In genomic region chr4:62516579-62516978, GRCm38 (mm10) we compare ENCODE assay signal across 11 mouse cellular contexts. TPM values are rescaled to one million over a fixed set of nuclear protein-coding genes. Genes with fewer than 3 reads are reported as not detected.
A peak's percentile ranks its signal among the peaks of the same experiment; 100 is the strongest.
DNase-seq lines count a peak whose midpoint lies in the region; ATAC-seq and TF ChIP-seq lines count a peak whose summit lies in the region.
"Had no signal": no experiment of that assay in that cellular context is flagged by ENCODE, and none has a peak within 500 bp of the region (broad histone marks: within the 10 kb centered on the region; RNA-seq: fewer than 3 reads in every experiment).

No protein-coding gene starts in this region.

- 73% methylated on average over 1 of the region's 1 CpGs for WGBS in kidney, embryonic 14.5 days
- 71% methylated on average over 1 of the region's 1 CpGs for WGBS in intestine, embryonic 14.5 days
- 91% methylated on average over 1 of the region's 1 CpGs for WGBS in neural tube, embryonic 13.5 days
- 77% methylated on average over 1 of the region's 1 CpGs for WGBS in forebrain, postnatal 0 days

- no peak for ATAC-seq in kidney, embryonic 14.5 days (ENCODE audit: low FRiP score, low TSS enrichment)
- ATAC-seq in intestine, embryonic 14.5 days (replicated peaks; ENCODE audit: low FRiP score, low TSS enrichment, low read depth), result no peak
- ATAC-seq in neural tube, embryonic 13.5 days (ENCODE audit: low read depth), result no peak
- ATAC-seq in forebrain, postnatal 0 days, result no peak

- H3K27me3 ChIP-seq in kidney, embryonic 14.5 days (ENCODE audit: control insufficient read depth, insufficient read depth, low read length), result no peaks in the 10 kb centered on the region
- no peaks in the 10 kb centered on the region for H3K27me3 ChIP-seq in intestine, embryonic 14.5 days (replicated peaks; ENCODE audit: control insufficient read depth, insufficient read depth, low read length)
- no peaks in the 10 kb centered on the region for H3K27me3 ChIP-seq in neural tube, embryonic 13.5 days
- no peaks in the 10 kb centered on the region for H3K27me3 ChIP-seq in forebrain, postnatal 0 days (ENCODE audit: insufficient read depth, low read length)
- H3K27me3 ChIP-seq: embryonic facial prominence, embryonic 15.5 days had no signal

- no peak overlapping the region for H3K4me3 ChIP-seq in kidney, embryonic 14.5 days (ENCODE audit: low read length)
- no peak overlapping the region for H3K4me3 ChIP-seq in intestine, embryonic 14.5 days (ENCODE audit: low read depth, low read length)
- H3K4me3 ChIP-seq in neural tube, embryonic 13.5 days, result no peak overlapping the region
- H3K4me3 ChIP-seq in forebrain, postnatal 0 days (ENCODE audit: low read depth, low read length), result no peak overlapping the region
- H3K4me3 ChIP-seq: embryonic facial prominence, embryonic 15.5 days; myocyte had no signal

- no peaks in the 10 kb centered on the region for H3K9me3 ChIP-seq in kidney, embryonic 14.5 days (ENCODE audit: control insufficient read depth, low read length)
- no peaks in the 10 kb centered on the region for H3K9me3 ChIP-seq in intestine, embryonic 14.5 days (ENCODE audit: control insufficient read depth, low read length)
- H3K9me3 ChIP-seq in neural tube, embryonic 13.5 days, result no peaks in the 10 kb centered on the region
- no peaks in the 10 kb centered on the region for H3K9me3 ChIP-seq in forebrain, postnatal 0 days (ENCODE audit: low read length)
- H3K9me3 ChIP-seq: embryonic facial prominence, embryonic 15.5 days had no signal

- peak overlapping the region; percentile 53 for H3K27ac ChIP-seq in kidney, embryonic 14.5 days (ENCODE audit: low read depth, low read length)
- 0 out of 2 replicates have a peak overlapping the region, but pooled peaks have one; percentile 10 for H3K27ac ChIP-seq in intestine, embryonic 14.5 days (ENCODE audit: low read depth)
- H3K27ac ChIP-seq in neural tube, embryonic 13.5 days (replicated peaks), result peak overlapping the region; percentile 52; the same call in 1 of the 2 replicates
- no peak overlapping the region for H3K27ac ChIP-seq in forebrain, postnatal 0 days (ENCODE audit: low read depth, low read length)

- no peak overlapping the region for H3K9ac ChIP-seq in kidney, embryonic 14.5 days (ENCODE audit: low read depth, low read length)
- H3K9ac ChIP-seq in intestine, embryonic 14.5 days (ENCODE audit: low read length), result no peak overlapping the region
- H3K9ac ChIP-seq in neural tube, embryonic 13.5 days, result no peak overlapping the region
- H3K9ac ChIP-seq in forebrain, postnatal 0 days, result no peak overlapping the region
- H3K9ac ChIP-seq: embryonic facial prominence, embryonic 15.5 days had no signal

- H3K4me1 ChIP-seq in kidney, embryonic 14.5 days (ENCODE audit: control insufficient read depth, insufficient read depth, low read length), result peaks cover 38% of the 10 kb centered on the region
- H3K4me1 ChIP-seq in intestine, embryonic 14.5 days (replicated peaks; ENCODE audit: control insufficient read depth, insufficient read depth, low read length), result peaks cover 28% of the 10 kb centered on the region
- peaks cover 24% of the 10 kb centered on the region for H3K4me1 ChIP-seq in neural tube, embryonic 13.5 days (replicated peaks)
- peaks cover 7% of the 10 kb centered on the region; the same call in 1 of the 2 replicates for H3K4me1 ChIP-seq in forebrain, postnatal 0 days (ENCODE audit: insufficient read depth)

- TF ChIP-seq CTCF in forebrain, postnatal 0 days (IDR thresholded peaks at IDR 0.05; ENCODE audit: low read depth), result no peak

- peaks cover 26% of the 10 kb centered on the region for H3K36me3 ChIP-seq in kidney, embryonic 14.5 days (ENCODE audit: control insufficient read depth, insufficient read depth, low read length)
- peaks cover 24% of the 10 kb centered on the region for H3K36me3 ChIP-seq in intestine, embryonic 14.5 days (ENCODE audit: control insufficient read depth, insufficient read depth, low read length)
- peaks cover 24% of the 10 kb centered on the region for H3K36me3 ChIP-seq in neural tube, embryonic 13.5 days
- H3K36me3 ChIP-seq in forebrain, postnatal 0 days (ENCODE audit: insufficient read depth), result peaks cover 20% of the 10 kb centered on the region

- no peak for DNase-seq in kidney, postnatal 14 days
- DNase-seq in c-Kit-positive CD71-negative TER-119-negative erythroid progenitor cells, embryonic 14.5 days (ENCODE audit: low read depth), result peak; percentile 72
- no peak for DNase-seq in intestine, embryonic 14.5 days (ENCODE audit: low spot score)
- DNase-seq in forebrain, postnatal 0 days, result no peak
- DNase-seq in right cerebral cortex, postnatal 25 days, result no peak
- DNase-seq in T-cell, adult 2 months (ENCODE audit: low spot score), result no peak
- DNase-seq: thymus, postnatal 36 days had no signal

- no peak overlapping the region for H3K4me2 ChIP-seq in kidney, embryonic 14.5 days (replicated peaks; ENCODE audit: low read depth, low read length)
- H3K4me2 ChIP-seq in intestine, embryonic 14.5 days (ENCODE audit: low read length), result peak overlapping the region; percentile 25; the same call in 1 of the 2 replicates
- no peak overlapping the region for H3K4me2 ChIP-seq in neural tube, embryonic 13.5 days
- no peak overlapping the region for H3K4me2 ChIP-seq in forebrain, postnatal 0 days (ENCODE audit: low read depth)
- H3K4me2 ChIP-seq: embryonic facial prominence, embryonic 15.5 days had no signal

RNA-seq across cellular contexts. Expression of gene Alad, which starts 3.1 kb away (rescaled TPM):
- polyA plus RNA-seq in kidney, embryonic 14.5 days (2014; fragmentation: Nextera tagmentation; extraction: Ambion mirVana), result 107 and 108 TPM in 2 replicates
- 146 and 153 TPM in 2 replicates for polyA plus RNA-seq in intestine, embryonic 14.5 days (2014; fragmentation: Nextera tagmentation; extraction: Ambion mirVana)
- 49.8 and 58.8 TPM in 2 replicates for polyA plus RNA-seq in neural tube, embryonic 13.5 days (2015; fragmentation: Nextera tagmentation; extraction: Ambion mirVana)
- total RNA-seq in forebrain, postnatal 0 days (2014; rRNA removed), result 35.8 and 37.6 TPM in 2 replicates
- polyA plus RNA-seq in forebrain, postnatal 0 days (2015; fragmentation: Nextera tagmentation; extraction: Ambion mirVana), result 74.7 and 74.9 TPM in 2 replicates

RNA-seq across cellular contexts. Expression of gene Pole3, which starts 8.3 kb away (rescaled TPM):
- 89.5 and 104 TPM in 2 replicates for polyA plus RNA-seq in kidney, embryonic 14.5 days (2014; fragmentation: Nextera tagmentation; extraction: Ambion mirVana)
- 75.3 and 85.9 TPM in 2 replicates for polyA plus RNA-seq in intestine, embryonic 14.5 days (2014; fragmentation: Nextera tagmentation; extraction: Ambion mirVana)
- polyA plus RNA-seq in neural tube, embryonic 13.5 days (2015; fragmentation: Nextera tagmentation; extraction: Ambion mirVana), result 61.8 and 63.1 TPM in 2 replicates
- total RNA-seq in forebrain, postnatal 0 days (2014; rRNA removed), result 29.1 and 36.6 TPM in 2 replicates
- polyA plus RNA-seq in forebrain, postnatal 0 days (2015; fragmentation: Nextera tagmentation; extraction: Ambion mirVana), result 52.2 and 68.3 TPM in 2 replicates

RNA-seq across cellular contexts. Expression of gene 4933430I17Rik, which starts 8.6 kb away (rescaled TPM):
- polyA plus RNA-seq in kidney, embryonic 14.5 days (2014; fragmentation: Nextera tagmentation; extraction: Ambion mirVana), result 0.49 and 1.0 TPM in 2 replicates
- 0.26 and 0.65 TPM in 2 replicates for polyA plus RNA-seq in intestine, embryonic 14.5 days (2014; fragmentation: Nextera tagmentation; extraction: Ambion mirVana)
- polyA plus RNA-seq in neural tube, embryonic 13.5 days (2015; fragmentation: Nextera tagmentation; extraction: Ambion mirVana), result 0.70 and 0.87 TPM in 2 replicates
- total RNA-seq in forebrain, postnatal 0 days (2014; rRNA removed), result 0.31 and 0.38 TPM in 2 replicates
- 0.50 and 0.72 TPM in 2 replicates for polyA plus RNA-seq in forebrain, postnatal 0 days (2015; fragmentation: Nextera tagmentation; extraction: Ambion mirVana)

RNA-seq across cellular contexts. Expression of gene Hdhd3, which starts 13.3 kb away (rescaled TPM):
- 16.4 and 16.8 TPM in 2 replicates for polyA plus RNA-seq in kidney, embryonic 14.5 days (2014; fragmentation: Nextera tagmentation; extraction: Ambion mirVana)
- polyA plus RNA-seq in intestine, embryonic 14.5 days (2014; fragmentation: Nextera tagmentation; extraction: Ambion mirVana), result 29.4 and 32.4 TPM in 2 replicates
- polyA plus RNA-seq in neural tube, embryonic 13.5 days (2015; fragmentation: Nextera tagmentation; extraction: Ambion mirVana), result 13.1 and 14.2 TPM in 2 replicates
- total RNA-seq in forebrain, postnatal 0 days (2014; rRNA removed), result 3.5 and 6.6 TPM in 2 replicates
- 4.4 and 4.6 TPM in 2 replicates for polyA plus RNA-seq in forebrain, postnatal 0 days (2015; fragmentation: Nextera tagmentation; extraction: Ambion mirVana)

RNA-seq across cellular contexts. Expression of gene Bspry, which starts 36.7 kb away (rescaled TPM):
- 16.8 and 25.8 TPM in 2 replicates for polyA plus RNA-seq in kidney, embryonic 14.5 days (2014; fragmentation: Nextera tagmentation; extraction: Ambion mirVana)
- polyA plus RNA-seq in intestine, embryonic 14.5 days (2014; fragmentation: Nextera tagmentation; extraction: Ambion mirVana), result 39.3 and 43.8 TPM in 2 replicates
- 0.74 and 0.80 TPM in 2 replicates for polyA plus RNA-seq in neural tube, embryonic 13.5 days (2015; fragmentation: Nextera tagmentation; extraction: Ambion mirVana)
- 0.15 and 0.86 TPM in 2 replicates for total RNA-seq in forebrain, postnatal 0 days (2014; rRNA removed)
- polyA plus RNA-seq in forebrain, postnatal 0 days (2015; fragmentation: Nextera tagmentation; extraction: Ambion mirVana), result 0.31 and 0.51 TPM in 2 replicates
